In genomic region chr16:20866771-20867170, GRCm38 (mm10) we compare ENCODE assay signal across 22 mouse cellular contexts.
"Had no signal": no experiment of that assay in that cellular context is flagged by ENCODE, and none has a peak within 500 bp of the region (broad histone marks: within the 10 kb centered on the region; RNA-seq: fewer than 3 reads in every experiment).

No protein-coding gene starts in this region.

- H3K4me1 ChIP-seq: heart, embryonic 13.5 days; heart, embryonic 15.5 days; hindbrain, embryonic 13.5 days; hindbrain, embryonic 15.5 days; limb, embryonic 13.5 days; limb, embryonic 15.5 days; liver, embryonic 12.5 days had no signal

- H3K27ac ChIP-seq: heart, embryonic 13.5 days; heart, embryonic 15.5 days; hindbrain, embryonic 13.5 days; hindbrain, embryonic 15.5 days; hindbrain, postnatal 0 days; limb, embryonic 13.5 days; limb, embryonic 15.5 days; liver, embryonic 12.5 days; liver, embryonic 14.5 days had no signal

- H3K9ac ChIP-seq: forebrain, postnatal 0 days; heart, embryonic 13.5 days; heart, embryonic 15.5 days; hindbrain, embryonic 13.5 days; hindbrain, embryonic 15.5 days; limb, embryonic 13.5 days; limb, embryonic 15.5 days; liver, embryonic 12.5 days; liver, embryonic 14.5 days had no signal

- H3K4me3 ChIP-seq: heart, embryonic 13.5 days; heart, embryonic 15.5 days; hindbrain, embryonic 13.5 days; hindbrain, embryonic 15.5 days; limb, embryonic 13.5 days; limb, embryonic 15.5 days; liver, embryonic 12.5 days had no signal

- H3K36me3 ChIP-seq: heart, embryonic 13.5 days; heart, embryonic 15.5 days; hindbrain, embryonic 13.5 days; hindbrain, embryonic 15.5 days; limb, embryonic 13.5 days; limb, embryonic 15.5 days; liver, embryonic 12.5 days had no signal

- H3K9me3 ChIP-seq: heart, embryonic 13.5 days; heart, embryonic 15.5 days; hindbrain, embryonic 13.5 days; hindbrain, embryonic 15.5 days; limb, embryonic 13.5 days; limb, embryonic 15.5 days; liver, embryonic 12.5 days had no signal

- H3K4me2 ChIP-seq: heart, embryonic 11.5 days; heart, embryonic 13.5 days; heart, embryonic 15.5 days; hindbrain, embryonic 13.5 days; hindbrain, embryonic 15.5 days; limb, embryonic 13.5 days; limb, embryonic 15.5 days; liver, embryonic 12.5 days had no signal

- DNase-seq: forebrain, postnatal 0 days; gastrocnemius, postnatal 14 days; gastrocnemius, postnatal 36 days; heart, adult 18-20 months; heart, postnatal 14 days; heart, postnatal 36 days; kidney, adult 11 months; kidney, postnatal 10 days; layer of hippocampus, adult 9-11 months; layer of hippocampus, postnatal 36 days; left cerebral cortex, postnatal 4 days had no signal

- ATAC-seq: forebrain, postnatal 0 days; hindbrain, postnatal 0 days; intestine, embryonic 16.5 days; liver, embryonic 12.5 days had no signal

- H3K27me3 ChIP-seq: heart, embryonic 13.5 days; heart, embryonic 15.5 days; hindbrain, embryonic 13.5 days; hindbrain, embryonic 15.5 days; limb, embryonic 15.5 days; liver, embryonic 12.5 days had no signal
